Mouse (Mus musculus) erythroblast, embryonic 14.5 days (primary cell): ENCODE results near the gene Plxna2.

Experiments
- GATA1 ChIP-seq: IDR thresholded peaks from 2 replicates; pipeline ENCODE4 v1.6.1; 2012; ENCODE audit warnings: low read length, inconsistent platforms, mixed read lengths
- TAL1 ChIP-seq: IDR thresholded peaks from 3 replicates; pipeline ENCODE4 v1.6.1; 2012; ENCODE audit warnings: low read length, inconsistent platforms, mixed read lengths

- no peak for TF ChIP-seq GATA1
- no peak for TF ChIP-seq TAL1
Observed at GRCm38 (mm10) chr1:194650076-194650475, 32.1 kb downstream of the Plxna2 start.
